Mouse (Mus musculus): ENCODE measurements around the gene Rnf10.

GRCm38 (mm10) chr5:115300792-115301614, 28.3 kb upstream of the Rnf10 start, which contains the start of gene Dynll1:
- TF ChIP-seq CTCF (conservative IDR thresholded peaks at IDR 0.05; ENCODE audit: low read length) (no peak), POU5F1 (IDR thresholded peaks at IDR 0.05; ENCODE audit: borderline replicate concordance, low read length) (no peak)
